Mouse (Mus musculus) midbrain, embryonic 13.5 days (tissue): ENCODE measurements at regions not wholly inside any gene's neighbourhood (a gene's known extent, or its start where the extent isn't known, plus 50 kb on each side); places are given as distances from the start of the nearest gene placed in this dataset.
A peak's percentile ranks its signal among the peaks of the same experiment; 100 is the strongest.

Experiments used
- ATAC-seq: fragments of 200-750 bp; cut with Nextera tagmentation; 2 replicates; pipeline ENCODE4 v1.8.0; 2017; ENCODE audit warnings: mild to moderate bottlenecking, moderate TSS enrichment, moderate library complexity
- H3K27ac ChIP-seq: fragments of 300-500 bp; sonication (generic); 2 replicates; pipeline ENCODE4 v1.5.1; 2015; ENCODE audit warnings: inconsistent platforms, mild to moderate bottlenecking, moderate library complexity
- H3K27me3 ChIP-seq: fragments of 300-500 bp; sonication (generic); 2 replicates; pipeline ENCODE4 v1.6.1; 2015; ENCODE audit warnings: mild to moderate bottlenecking, inconsistent platforms
- H3K36me3 ChIP-seq: fragments of 300-500 bp; sonication (generic); 2 replicates; pipeline ENCODE4 v1.6.1; 2015; ENCODE audit warnings: mild to moderate bottlenecking, inconsistent platforms
- H3K4me1 ChIP-seq: fragments of 300-500 bp; sonication (generic); replicated peaks from 2 replicates; pipeline ENCODE4 v1.6.1; 2015; ENCODE audit warnings: inconsistent platforms
- H3K4me2 ChIP-seq: fragments of 300-500 bp; sonication (generic); replicated peaks from 2 replicates; pipeline ENCODE4 v1.6.1; 2015; ENCODE audit warnings: moderate library complexity, mild to moderate bottlenecking, inconsistent platforms
- H3K4me3 ChIP-seq: fragments of 300-500 bp; sonication (generic); replicated peaks from 2 replicates; pipeline ENCODE4 v1.5.1; 2015; ENCODE audit warnings: mild to moderate bottlenecking, inconsistent platforms
- H3K9ac ChIP-seq: fragments of 300-500 bp; sonication (generic); replicated peaks from 2 replicates; pipeline ENCODE4 v1.6.1; 2015; ENCODE audit warnings: mild to moderate bottlenecking, inconsistent platforms
- H3K9me3 ChIP-seq: fragments of 300-500 bp; sonication (generic); 2 replicates; pipeline ENCODE4 v1.6.1; 2016; ENCODE audit warnings: mild to moderate bottlenecking, inconsistent platforms
- WGBS: fragments of 180-500 bp; shearing (Covaris S2); methylation state at CpG from one replicate; pipeline ENCODE4 v1.1.7; 2015; 5-methylcytosine and 5-hydroxymethylcytosine counted together

DNA sequence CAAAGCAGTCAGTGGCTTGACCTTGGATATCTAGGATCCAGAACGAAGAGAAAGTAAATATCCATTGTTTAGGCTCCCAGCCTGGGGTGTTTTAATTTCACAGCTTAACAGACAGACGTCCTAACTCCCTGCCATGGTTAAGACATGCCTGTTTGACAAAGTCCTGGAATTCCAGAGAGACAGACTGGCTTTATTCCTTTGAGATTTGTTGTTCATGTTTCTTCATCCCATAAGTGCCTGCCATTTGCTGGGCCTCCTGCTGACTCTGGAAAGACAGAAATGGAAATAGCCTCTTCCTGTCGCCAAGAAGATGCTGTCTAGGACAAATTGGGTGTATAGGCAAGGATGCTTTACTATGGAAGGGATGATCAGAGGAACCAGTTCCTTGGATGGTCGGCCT, 285.5 kb downstream of the Rnf144a start:
- Histone ChIP-seq H3K4me2 (no peak overlapping the region), H3K9ac (no peak overlapping the region), H3K27ac (no peak overlapping the region), H3K9me3 (no peaks in the 10 kb centered on the region), H3K4me1 (no peaks in the 10 kb centered on the region), H3K4me3 (no peak overlapping the region), H3K27me3 (no peaks in the 10 kb centered on the region), H3K36me3 (no peaks in the 10 kb centered on the region)
- WGBS = 54% methylated on average over 4 of the region's 4 CpGs
- no peak for ATAC-seq

DNA sequence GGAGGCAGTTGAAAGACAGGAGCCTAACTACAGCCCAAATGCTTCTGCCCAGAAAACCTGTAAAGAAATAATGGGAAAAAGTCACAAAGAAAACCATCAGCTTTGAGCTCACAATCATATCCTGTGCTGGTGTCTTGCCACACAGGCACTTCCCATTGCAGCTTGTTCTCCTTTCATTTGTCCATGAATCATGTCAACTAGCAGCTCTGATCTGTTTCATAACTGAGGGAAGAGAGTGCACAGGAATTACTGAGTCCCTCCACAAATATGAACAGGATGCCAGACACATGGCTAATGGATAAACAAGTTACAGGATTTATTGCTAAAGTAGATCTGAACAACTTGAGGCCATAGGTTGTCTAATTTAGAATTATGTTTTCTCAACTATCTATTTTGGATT, 286.2 kb downstream of the Rnf144a start:
- no peaks in the 10 kb centered on the region for H3K4me1 ChIP-seq
- H3K27me3 ChIP-seq = no peaks in the 10 kb centered on the region
- no peak overlapping the region for H3K9ac ChIP-seq
- no peak for ATAC-seq
- no peaks in the 10 kb centered on the region for H3K36me3 ChIP-seq
- no peak overlapping the region for H3K4me3 ChIP-seq
- no peak overlapping the region for H3K27ac ChIP-seq
- H3K9me3 ChIP-seq = no peaks in the 10 kb centered on the region
- no peak overlapping the region for H3K4me2 ChIP-seq

DNA sequence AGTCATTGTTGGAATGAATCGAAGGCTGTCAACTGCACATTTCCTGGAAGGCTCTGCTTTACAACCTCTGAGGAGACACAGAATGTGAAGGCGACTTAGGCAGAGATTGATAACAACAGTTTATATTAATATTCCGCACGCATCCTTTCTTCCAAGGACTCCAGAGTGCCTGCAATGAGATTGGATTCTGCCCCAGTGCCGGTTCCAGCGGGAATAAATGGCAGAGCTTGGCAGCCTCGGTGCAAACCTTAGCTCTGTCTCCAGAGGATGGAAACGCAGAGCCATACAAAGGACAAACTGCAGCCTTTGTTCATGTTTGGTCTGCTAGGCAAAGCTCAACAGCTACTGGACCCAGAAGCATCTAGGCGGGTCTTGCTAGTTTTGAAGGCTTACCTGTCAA, 288.8 kb downstream of the Rnf144a start:
- H3K36me3 ChIP-seq = no peaks in the 10 kb centered on the region

DNA sequence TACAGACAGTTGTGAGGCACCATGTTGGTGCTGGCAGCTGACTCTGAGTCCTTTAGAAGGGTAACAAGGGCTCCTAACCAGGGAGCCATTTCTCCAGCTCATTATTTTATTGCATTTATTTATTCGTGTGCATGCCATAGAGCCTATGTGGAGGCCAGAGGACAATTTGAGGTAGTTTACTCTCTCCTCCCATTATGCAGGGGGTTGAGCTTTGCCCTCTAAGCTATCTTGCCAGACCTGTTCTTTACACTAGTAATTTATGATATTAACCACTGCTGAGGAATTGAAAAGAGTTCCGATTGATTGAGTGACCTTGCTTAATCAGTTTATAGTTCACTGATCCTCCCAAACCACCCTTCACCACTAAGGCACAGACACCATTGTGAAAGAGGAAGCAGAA, 290.8 kb downstream of the Rnf144a start:
- Histone ChIP-seq H3K27ac (no peak overlapping the region), H3K4me2 (no peak overlapping the region), H3K4me3 (no peak overlapping the region), H3K4me1 (no peaks in the 10 kb centered on the region), H3K9me3 (no peaks in the 10 kb centered on the region), H3K36me3 (no peaks in the 10 kb centered on the region), H3K9ac (no peak overlapping the region), H3K27me3 (no peaks in the 10 kb centered on the region)
- ATAC-seq = no peak
- 97% methylated on average over 2 of the region's 2 CpGs for WGBS

More for the DNA sequence above, 288.8 kb downstream of the Rnf144a start:
- no peak for ATAC-seq
- H3K27ac ChIP-seq = peak overlapping the region; percentile 22; the same call in 1 of the 2 replicates
- H3K4me2 ChIP-seq = no peak overlapping the region
- WGBS = 79% methylated on average over 9 of the region's 9 CpGs
- H3K27me3 ChIP-seq = no peaks in the 10 kb centered on the region
- no peaks in the 10 kb centered on the region for H3K4me1 ChIP-seq
- no peaks in the 10 kb centered on the region for H3K9me3 ChIP-seq
- H3K4me3 ChIP-seq = no peak overlapping the region
- no peak overlapping the region for H3K9ac ChIP-seq

DNA sequence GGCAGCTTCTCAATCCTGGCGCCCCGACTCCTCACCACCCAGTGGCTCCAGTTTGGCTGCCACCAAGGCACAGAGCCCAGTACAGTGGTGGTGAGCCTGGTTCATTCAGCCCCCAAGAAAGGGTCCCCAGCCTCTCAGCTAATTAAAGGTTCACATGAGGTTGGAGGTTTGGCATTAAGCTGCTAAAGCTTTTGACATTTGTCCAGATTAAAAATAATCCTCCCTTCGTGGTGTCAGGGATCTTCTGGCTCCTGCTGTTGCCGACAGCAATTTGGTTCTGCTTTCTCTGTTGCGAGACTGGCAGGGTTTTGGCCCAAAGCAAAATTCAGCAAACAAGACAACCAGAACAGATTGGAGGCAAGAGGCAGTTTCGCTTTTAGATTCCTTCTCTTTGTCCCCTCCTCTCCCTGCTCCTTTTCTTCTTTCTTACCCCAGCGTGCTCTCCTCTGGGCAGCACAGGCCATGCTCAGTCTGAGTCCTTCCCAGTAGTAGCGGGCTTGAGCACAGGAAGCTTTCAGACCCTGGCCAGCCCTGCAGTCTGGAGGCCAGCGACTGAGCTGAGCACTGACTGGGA, 299.6 kb downstream of the Rnf144a start:
- 40% methylated on average over 9 of the region's 9 CpGs for WGBS
- Histone ChIP-seq H3K27me3 (no peaks in the 10 kb centered on the region), H3K9ac (no peak overlapping the region; the same call in 1 of the 2 replicates), H3K4me2 (no peak overlapping the region), H3K4me3 (no peak overlapping the region), H3K9me3 (no peaks in the 10 kb centered on the region), H3K27ac (peak overlapping the region; percentile 57), H3K36me3 (no peaks in the 10 kb centered on the region), H3K4me1 (peaks cover 17% of the 10 kb centered on the region)
- ATAC-seq = peak; percentile 60; the same call in 1 of the 2 replicates

DNA sequence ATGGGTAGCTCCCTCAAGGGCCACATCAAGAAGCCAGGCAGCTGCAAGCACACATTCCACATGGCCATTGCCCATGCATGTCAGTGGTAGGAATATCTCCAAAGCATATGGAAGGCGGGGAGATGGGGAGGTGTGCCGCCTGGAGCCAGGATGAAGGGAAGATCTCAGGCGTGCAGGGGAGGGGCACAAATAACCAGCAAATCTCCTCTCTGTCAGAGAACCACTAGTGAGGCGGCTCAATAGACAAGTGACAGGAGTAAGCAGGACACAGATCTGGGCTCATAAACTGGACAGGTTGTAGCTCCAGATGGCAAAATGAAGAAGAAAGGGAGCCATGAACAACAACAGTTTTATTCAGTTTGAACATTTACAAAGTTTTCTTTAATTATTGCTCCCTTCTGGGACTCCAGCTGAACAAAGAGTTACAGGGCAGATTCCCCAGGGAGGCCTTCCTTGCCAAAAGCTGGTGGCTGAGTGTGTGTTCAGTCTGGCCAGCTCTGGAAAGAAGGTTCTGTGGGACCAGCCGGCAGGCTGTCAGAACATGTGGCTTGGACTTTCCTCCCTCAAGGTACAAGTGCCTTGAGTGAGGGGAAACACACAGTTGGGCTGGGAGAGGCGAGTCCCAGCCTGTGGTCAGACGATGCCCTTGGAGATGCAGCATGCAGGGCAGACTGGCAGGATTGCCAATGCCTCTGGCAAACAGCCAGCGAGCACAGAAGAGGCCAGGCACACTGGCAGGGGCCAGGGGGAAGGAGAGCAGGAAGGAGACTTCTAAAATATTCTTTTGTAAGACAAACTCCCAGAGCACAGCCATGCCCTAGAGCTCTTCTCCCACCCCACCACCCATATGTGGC, 302.7 kb downstream of the Rnf144a start:
- no peak overlapping the region for H3K4me3 ChIP-seq
- H3K4me1 ChIP-seq = peaks cover 17% of the 10 kb centered on the region
- no peak overlapping the region for H3K9ac ChIP-seq
- no peak overlapping the region for H3K4me2 ChIP-seq
- H3K27me3 ChIP-seq = no peaks in the 10 kb centered on the region
- H3K9me3 ChIP-seq = no peaks in the 10 kb centered on the region
- 0 out of 2 replicates have a peak overlapping the region, but pooled peaks have one; percentile 26 for H3K27ac ChIP-seq
- 71% methylated on average over 8 of the region's 8 CpGs for WGBS
- peak; percentile 65; the same call in 1 of the 2 replicates for ATAC-seq
- no peaks in the 10 kb centered on the region for H3K36me3 ChIP-seq

DNA sequence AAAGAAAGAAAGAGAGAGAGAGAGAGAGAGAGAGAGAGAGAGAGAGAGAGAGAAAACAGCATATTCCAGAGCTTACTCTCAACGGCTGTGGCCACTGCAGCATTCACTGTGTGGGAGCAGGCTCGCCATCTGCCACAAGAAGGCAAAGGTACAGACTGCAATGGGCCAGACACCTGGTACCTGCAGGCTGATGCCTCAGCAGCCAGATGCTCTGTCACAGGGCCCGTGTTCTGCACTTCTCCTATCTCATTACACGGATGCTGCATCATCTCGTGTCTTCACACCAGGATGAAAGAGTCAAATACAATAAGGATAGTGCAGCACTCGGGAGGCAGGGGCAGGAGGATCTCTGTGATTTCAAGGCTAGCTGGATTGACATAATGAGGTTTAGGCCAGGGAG, 305.2 kb downstream of the Rnf144a start:
- ATAC-seq = no peak
- Histone ChIP-seq H3K4me3 (no peak overlapping the region), H3K36me3 (no peaks in the 10 kb centered on the region), H3K27me3 (no peaks in the 10 kb centered on the region), H3K4me1 (peaks cover 9% of the 10 kb centered on the region), H3K27ac (no peak overlapping the region), H3K9me3 (no peaks in the 10 kb centered on the region), H3K4me2 (no peak overlapping the region), H3K9ac (no peak overlapping the region)
- WGBS = 92% methylated on average over 6 of the region's 6 CpGs

DNA sequence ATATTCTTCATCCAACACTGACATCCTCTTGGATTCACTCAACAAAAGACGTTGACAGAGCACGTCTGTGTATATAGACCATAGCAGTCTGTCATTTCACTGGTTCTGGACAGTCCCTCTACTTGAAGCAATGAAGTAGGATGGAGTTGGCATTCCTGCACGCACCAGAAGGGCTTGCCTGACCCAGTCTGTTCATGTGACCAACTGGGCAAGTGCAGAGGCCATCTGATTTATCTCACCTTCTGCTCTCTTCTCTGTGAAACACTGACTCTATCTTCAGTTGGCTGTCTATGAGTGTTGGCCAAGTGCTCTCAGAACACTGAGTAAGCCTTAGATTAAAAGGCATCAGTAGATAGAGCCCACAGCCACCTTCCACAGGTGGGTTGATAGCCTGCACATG, 310.7 kb downstream of the Rnf144a start:
- no peak overlapping the region for H3K4me2 ChIP-seq
- ATAC-seq = no peak
- no peak overlapping the region for H3K4me3 ChIP-seq
- H3K27me3 ChIP-seq = no peaks in the 10 kb centered on the region
- no peak overlapping the region for H3K9ac ChIP-seq
- H3K27ac ChIP-seq = no peak overlapping the region
- no peaks in the 10 kb centered on the region for H3K4me1 ChIP-seq
- no peaks in the 10 kb centered on the region for H3K36me3 ChIP-seq
- no peaks in the 10 kb centered on the region for H3K9me3 ChIP-seq
- 87% methylated on average over 3 of the region's 3 CpGs for WGBS

DNA sequence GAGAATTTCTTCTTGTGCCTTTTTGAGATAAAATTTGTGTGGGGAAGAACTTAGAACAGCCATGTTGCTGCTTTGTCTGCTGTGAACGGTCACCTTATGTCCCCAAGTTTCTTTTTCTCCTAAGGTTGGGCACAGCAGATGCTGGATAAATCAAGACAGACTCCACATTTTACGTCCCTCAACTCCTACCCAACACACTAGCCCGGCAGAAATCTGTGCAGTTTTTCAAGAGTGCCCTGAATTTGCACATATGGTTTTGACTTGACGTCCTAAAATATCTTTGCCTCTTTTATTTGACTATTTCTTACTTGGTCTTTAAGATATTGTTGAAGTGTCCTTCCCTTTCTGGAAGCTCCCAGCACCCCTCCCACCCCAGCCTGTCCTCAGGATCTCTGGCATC, 312.7 kb downstream of the Rnf144a start:
- WGBS = 94% methylated on average over 4 of the region's 4 CpGs
- H3K4me3 ChIP-seq = no peak overlapping the region
- no peaks in the 10 kb centered on the region for H3K4me1 ChIP-seq
- no peaks in the 10 kb centered on the region for H3K9me3 ChIP-seq
- no peaks in the 10 kb centered on the region for H3K27me3 ChIP-seq
- H3K27ac ChIP-seq = no peak overlapping the region
- no peaks in the 10 kb centered on the region for H3K36me3 ChIP-seq
- no peak for ATAC-seq
- no peak overlapping the region for H3K4me2 ChIP-seq
- H3K9ac ChIP-seq = no peak overlapping the region

DNA sequence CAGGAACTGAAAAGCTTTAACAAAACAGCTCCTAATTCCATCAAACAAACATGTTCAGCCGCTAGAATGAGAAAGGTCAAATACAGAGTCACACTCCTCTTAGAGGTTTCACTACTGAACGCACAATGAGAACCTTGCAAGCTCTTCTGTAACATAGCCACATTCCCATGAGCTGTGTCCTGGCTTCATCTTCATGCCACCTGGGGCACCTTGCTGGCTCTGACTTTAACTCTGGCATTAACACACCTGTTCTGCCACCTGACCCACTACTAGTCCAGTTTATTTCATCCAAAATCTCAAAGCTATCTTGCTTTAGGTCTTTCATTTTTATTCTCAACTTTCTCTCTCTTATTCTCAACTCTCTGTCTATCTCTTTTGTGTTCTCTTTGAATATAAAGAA, 314.9 kb downstream of the Rnf144a start:
- WGBS = 78% methylated on average over 2 of the region's 2 CpGs
- no peaks in the 10 kb centered on the region for H3K36me3 ChIP-seq
- no peak overlapping the region for H3K4me2 ChIP-seq
- no peaks in the 10 kb centered on the region for H3K9me3 ChIP-seq
- H3K27ac ChIP-seq = no peak overlapping the region
- H3K4me3 ChIP-seq = no peak overlapping the region
- H3K9ac ChIP-seq = no peak overlapping the region
- H3K27me3 ChIP-seq = no peaks in the 10 kb centered on the region
- H3K4me1 ChIP-seq = no peaks in the 10 kb centered on the region
- no peak for ATAC-seq

DNA sequence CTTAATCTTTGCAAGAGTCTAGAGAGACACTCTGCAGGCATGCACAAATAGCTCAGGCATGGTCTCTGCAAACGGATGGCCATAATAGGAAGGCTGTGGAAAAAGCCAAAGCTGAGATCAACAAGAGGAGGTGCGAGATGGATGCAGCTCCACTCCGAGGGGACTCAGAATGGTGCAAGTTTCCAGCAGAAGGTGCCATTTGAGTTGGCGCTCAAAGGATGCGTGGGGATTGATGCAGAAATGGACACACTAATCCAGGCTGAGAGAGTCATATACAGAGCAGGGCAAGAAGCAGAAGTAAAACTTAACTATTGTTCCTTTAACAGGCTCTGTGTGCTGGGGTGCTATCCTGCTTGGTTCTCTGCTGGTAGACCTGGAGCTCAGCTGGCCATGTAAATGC, 315.9 kb downstream of the Rnf144a start:
- 89% methylated on average over 5 of the region's 5 CpGs for WGBS
- Histone ChIP-seq H3K27ac (no peak overlapping the region), H3K36me3 (no peaks in the 10 kb centered on the region), H3K27me3 (no peaks in the 10 kb centered on the region), H3K9me3 (no peaks in the 10 kb centered on the region), H3K4me2 (no peak overlapping the region), H3K4me1 (no peaks in the 10 kb centered on the region), H3K9ac (no peak overlapping the region), H3K4me3 (no peak overlapping the region)
- ATAC-seq = no peak

DNA sequence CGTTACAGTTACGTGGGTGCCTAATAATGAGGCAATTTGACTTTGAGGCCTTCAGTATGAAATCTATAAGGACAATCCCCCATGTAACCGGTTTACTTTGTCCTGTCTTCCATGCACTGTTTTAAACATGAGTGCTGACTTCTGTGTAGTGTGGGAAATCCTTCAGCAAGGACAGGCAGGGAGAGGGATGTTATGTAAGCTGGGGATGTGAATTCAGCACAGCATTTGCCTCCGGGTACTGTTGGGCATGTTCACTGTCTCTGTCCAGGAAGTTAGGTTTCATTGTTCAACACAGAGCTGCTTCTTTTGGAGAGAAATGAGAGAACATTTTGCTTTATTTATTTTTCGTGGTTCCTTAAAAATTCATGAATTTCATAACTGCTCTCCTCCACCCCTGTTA, 322.7 kb downstream of the Rnf144a start:
- Histone ChIP-seq H3K9me3 (no peaks in the 10 kb centered on the region), H3K27me3 (no peaks in the 10 kb centered on the region), H3K4me2 (no peak overlapping the region), H3K4me3 (no peak overlapping the region), H3K27ac (no peak overlapping the region), H3K4me1 (no peaks in the 10 kb centered on the region), H3K9ac (no peak overlapping the region), H3K36me3 (no peaks in the 10 kb centered on the region)
- no peak for ATAC-seq
- 79% methylated on average over 5 of the region's 5 CpGs for WGBS
